Mouse (Mus musculus) MEL (cell line): Measurements from ENCODE around the gene Mllt11. TPM values are rescaled to one million over a fixed set of nuclear protein-coding genes. Genes with fewer than 3 reads are reported as not detected.

Source experiments
- DNase-seq: peaks from one replicate; pipeline ENCODE4 v3.0.0; 2011; ENCODE audit warnings: low read depth, low spot score
- H3K27ac ChIP-seq: 2 replicates; pipeline ENCODE4 v1.5.1; 2012; ENCODE audit warnings: low read depth, mild to moderate bottlenecking, control low read depth, low read length, moderate library complexity; ENCODE audit not compliant: control insufficient read depth
- H3K27me3 ChIP-seq, 2 experiments: fragments of 150-350 bp in 1 of 2; sonication (generic) in 1 of 2; 2 replicates each; pipeline ENCODE4 v1.6.1; 2012; ENCODE audit warnings: low read length in 2 of 2, mild to moderate bottlenecking in 2 of 2, improper control_type of control experiment in 1 of 2, moderate library complexity in 1 of 2; ENCODE audit not compliant: insufficient read depth in 2 of 2, control insufficient read depth in 1 of 2
- H3K36me3 ChIP-seq, 2 experiments: 2 replicates each; pipeline ENCODE4 v1.6.1; 2012 to 2014; ENCODE audit warnings: low read length in 2 of 2, improper control_type of control experiment in 1 of 2, inconsistent platforms in 1 of 2, mild to moderate bottlenecking in 1 of 2; ENCODE audit not compliant: insufficient read depth in 2 of 2, control insufficient read depth in 1 of 2
- H3K4me1 ChIP-seq, 2 experiments: fragments of 150-350 bp in 1 of 2; sonication (generic) in 1 of 2; 2 replicates each; pipeline ENCODE4 v1.6.1; 2012; ENCODE audit warnings: low read length in 2 of 2, improper control_type of control experiment in 1 of 2, mild to moderate bottlenecking in 1 of 2; ENCODE audit not compliant: insufficient read depth in 2 of 2, control insufficient read depth in 1 of 2
- H3K4me3 ChIP-seq, 2 experiments: fragments of 150-350 bp in 1 of 2; sonication (generic) in 1 of 2; 2 replicates each; pipeline ENCODE4 v1.5.1; 2012; ENCODE audit warnings: low read depth in 2 of 2, low read length in 2 of 2, mild to moderate bottlenecking in 2 of 2, moderate library complexity in 2 of 2, control low read depth in 1 of 2, improper control_type of control experiment in 1 of 2; ENCODE audit not compliant: control insufficient read depth in 1 of 2, insufficient read depth in 1 of 2
- H3K79me2 ChIP-seq: 2 replicates; pipeline ENCODE4 v1.6.1; 2012; ENCODE audit warnings: mild to moderate bottlenecking, low read length, moderate library complexity; ENCODE audit not compliant: control insufficient read depth, poor library complexity, insufficient read depth
- H3K9ac ChIP-seq: 2 replicates; pipeline ENCODE4 v1.6.1; 2012; ENCODE audit warnings: low read depth, mild to moderate bottlenecking, control low read depth, low read length, moderate library complexity; ENCODE audit not compliant: control insufficient read depth, poor library complexity, severe bottlenecking
- H3K9me3 ChIP-seq: fragments of 150-350 bp; sonication (generic); replicated peaks from 2 replicates; pipeline ENCODE4 v1.6.1; 2012; ENCODE audit warnings: mild to moderate bottlenecking, low read length, improper control_type of control experiment, moderate library complexity; ENCODE audit not compliant: insufficient read depth
- BHLHE40 ChIP-seq: IDR thresholded peaks from 2 replicates; pipeline ENCODE4 v1.6.1; 2012; ENCODE audit warnings: low read depth, mild to moderate bottlenecking, inconsistent platforms, low read length, improper control_type of control experiment, borderline replicate concordance
- CHD2 ChIP-seq: IDR thresholded peaks from 2 replicates; pipeline ENCODE4 v1.6.1; 2011; ENCODE audit warnings: low read length, improper control_type of control experiment
- CTCF ChIP-seq, 3 experiments: IDR thresholded peaks in 2 of 3; conservative IDR thresholded peaks in 1 of 3; 2 replicates each; pipeline ENCODE4 v1.5.1; 2011 to 2012; ENCODE audit warnings: low read length in 3 of 3, low read depth in 2 of 3, mild to moderate bottlenecking in 2 of 3, improper control_type of control experiment in 1 of 3, inconsistent platforms in 1 of 3, mixed read lengths in 1 of 3, moderate library complexity in 1 of 3; ENCODE audit not compliant: control insufficient read depth in 1 of 3, insufficient read depth in 1 of 3, poor library complexity in 1 of 3, severe bottlenecking in 1 of 3
- E2F4 ChIP-seq: IDR thresholded peaks from 2 replicates; pipeline ENCODE4 v1.6.1; 2011; ENCODE audit warnings: low read depth, low read length, improper control_type of control experiment, borderline replicate concordance
- ETS1 ChIP-seq: IDR thresholded peaks from 2 replicates; pipeline ENCODE4 v1.6.1; 2012; ENCODE audit warnings: low read depth, mild to moderate bottlenecking, inconsistent platforms, low read length, improper control_type of control experiment, moderate library complexity
- GATA1 ChIP-seq: IDR thresholded peaks from 2 replicates; pipeline ENCODE4 v1.6.1; 2011; ENCODE audit warnings: low read depth, low read length, improper control_type of control experiment
- MEF2A ChIP-seq: IDR thresholded peaks from 2 replicates; pipeline ENCODE4 v1.6.1; 2014; ENCODE audit warnings: low read depth, mild to moderate bottlenecking, inconsistent platforms, low read length, improper control_type of control experiment; ENCODE audit not compliant: poor library complexity, insufficient replicate concordance, severe bottlenecking; ENCODE audit errors: extremely low read depth
- MXI1 ChIP-seq: IDR thresholded peaks from 2 replicates; pipeline ENCODE4 v1.6.1; 2011; ENCODE audit warnings: mild to moderate bottlenecking, low read depth, low read length, improper control_type of control experiment
- NRF1 ChIP-seq: IDR thresholded peaks from 2 replicates; pipeline ENCODE4 v1.6.1; 2014; ENCODE audit warnings: low read depth, mild to moderate bottlenecking, inconsistent platforms, low read length, improper control_type of control experiment, moderate library complexity; ENCODE audit not compliant: poor library complexity, insufficient read depth, severe bottlenecking
- TBP ChIP-seq: IDR thresholded peaks from 2 replicates; pipeline ENCODE4 v1.8.0; 2011; ENCODE audit warnings: low read depth, low read length, improper control_type of control experiment
- TCF12 ChIP-seq: IDR thresholded peaks from 2 replicates; pipeline ENCODE4 v1.6.1; 2014; ENCODE audit warnings: low read depth, mild to moderate bottlenecking, inconsistent platforms, low read length, improper control_type of control experiment, moderate library complexity
- ZMIZ1 ChIP-seq: IDR thresholded peaks from 2 replicates; pipeline ENCODE4 v1.6.1; 2012; ENCODE audit warnings: low read depth, mild to moderate bottlenecking, inconsistent platforms, low read length, improper control_type of control experiment, moderate library complexity
- ZNF384 ChIP-seq: IDR thresholded peaks from 2 replicates; pipeline ENCODE4 v1.6.1; 2012; ENCODE audit warnings: low read depth, mild to moderate bottlenecking, inconsistent platforms, low read length, improper control_type of control experiment
- polyA plus RNA-seq, 2 experiments: library from polyadenylated mRNA; stranded (reverse) in 1 of 2; unstranded in 1 of 2; fragments of >175 nt in 1 of 2; fragments of >200 nt in 1 of 2; gene quantifications; 2 replicates each; pipeline versions ENCODE4 v1.2.1 to v1.2.4; 2012; ENCODE audit warnings: low replicate concordance in 2 of 2, low read depth in 1 of 2; ENCODE audit not compliant: insufficient read length in 2 of 2, insufficient read depth in 1 of 2, missing spikeins in 1 of 2
- total RNA-seq: library from RNA; depleted of rRNA; stranded (reverse); fragments of 300-350 nt; gene quantifications from 2 replicates; pipeline ENCODE4 v1.2.3, GENCODE M21; 2012

Mllt11 gene
- total and polyA plus RNA-seq, 3 experiments = 7.3 to 24.6 TPM; not detected in 1

- peaks cover 3 to 11% of the 10 kb centered on the region in 2 experiments; a peak in 3 of 4 replicates for H3K36me3 ChIP-seq
- peaks cover 0 to 4% of the 10 kb centered on the region in 2 experiments; a peak in 3 of 4 replicates for H3K4me1 ChIP-seq
- no peak overlapping the region for H3K4me3 ChIP-seq
- no peaks in the 10 kb centered on the region for H3K27me3 ChIP-seq
- peaks cover 28% of the 10 kb centered on the region for H3K79me2 ChIP-seq
- TF ChIP-seq MXI1 (no peak), TBP (no peak), TCF12 (no peak), ZNF384 (no peak), GATA1 (no peak), MEF2A (no peak), CHD2 (no peak), CTCF (IDR thresholded peaks at IDR 0.05 in 2 of 3, conservative IDR thresholded peaks at IDR 0.05 in 1 of 3; ENCODE audit: control insufficient read depth in 1 of 3, insufficient read depth in 1 of 3, low read depth in 2 of 3, low read length in 3 of 3, poor library complexity in 1 of 3, severe bottlenecking in 1 of 3) (no peak), NRF1 (no peak), E2F4 (no peak), ETS1 (no peak), ZMIZ1 (no peak), BHLHE40 (no peak)
- no peak for DNase-seq
- no peak overlapping the region for H3K27ac ChIP-seq
- no peaks in the 10 kb centered on the region for H3K9me3 ChIP-seq
- no peak overlapping the region for H3K9ac ChIP-seq
Observed at GRCm38 (mm10) chr3:95224295-95224694, 7.7 kb downstream of the Mllt11 start.

- no peak overlapping the region for H3K27ac ChIP-seq
- no peaks in the 10 kb centered on the region for H3K27me3 ChIP-seq
- DNase-seq = no peak
- no peaks in the 10 kb centered on the region for H3K9me3 ChIP-seq
- TF ChIP-seq E2F4 (no peak), TBP (no peak)
- H3K36me3 ChIP-seq = peaks cover 3 to 19% of the 10 kb centered on the region in 2 experiments; a peak in 3 of 4 replicates
- no peak overlapping the region for H3K9ac ChIP-seq
- H3K79me2 ChIP-seq = peaks cover 16% of the 10 kb centered on the region
- H3K4me1 ChIP-seq = peaks cover 5 to 10% of the 10 kb centered on the region in 2 experiments; a peak in 3 of 4 replicates
- H3K4me3 ChIP-seq = no peak overlapping the region
Observed at GRCm38 (mm10) chr3:95223041-95223440, 8.9 kb downstream of the Mllt11 start.
